Mouse (Mus musculus) kidney, postnatal 36 days (tissue): ENCODE measurements around the gene Moap1.

Source experiments
- DNase-seq, 2 experiments: peaks; one replicate each; pipeline ENCODE4 v3.0.0; 2021 to 2022; ENCODE audit warnings: mixed read lengths in 2 of 2

Moap1 gene

GRCm38 (mm10) chr12:102740285-102740684 is 3.2 kb downstream of the Moap1 start:
- DNase-seq = peak in 1 of 2 experiments; percentile 21

- no peak for DNase-seq
Measured at GRCm38 (mm10) chr12:102739096-102739495, 4.4 kb downstream of the Moap1 start.

GRCm38 (mm10) chr12:102733381-102733780 is 10.1 kb downstream of the Moap1 start:
- peak; percentile 56 to 82 for DNase-seq

- DNase-seq = peak in 1 of 2 experiments; percentile 36
Measured at GRCm38 (mm10) chr12:102730798-102731619, 12.5 kb downstream of the Moap1 start.

GRCm38 (mm10) chr12:102729855-102730797 is 13.3 kb downstream of the Moap1 start:
- DNase-seq = peak; percentile 85 to 87

GRCm38 (mm10) chr12:102725761-102726175 is 17.7 kb downstream of the Moap1 start:
- DNase-seq = peak in 1 of 2 experiments; percentile 21

- DNase-seq = no peak
Measured at GRCm38 (mm10) chr12:102725146-102725545, 18.3 kb downstream of the Moap1 start.

GRCm38 (mm10) chr12:102723861-102724260 is 19.6 kb downstream of the Moap1 start:
- DNase-seq = no peak

GRCm38 (mm10) chr12:102722966-102723365 is 20.5 kb downstream of the Moap1 start:
- DNase-seq = no peak

- no peak for DNase-seq
Measured at GRCm38 (mm10) chr12:102722451-102722850, 21.0 kb downstream of the Moap1 start.

- peak in 1 of 2 experiments; percentile 67 for DNase-seq
Measured at GRCm38 (mm10) chr12:102719552-102720315, 23.7 kb downstream of the Moap1 start.

GRCm38 (mm10) chr12:102714654-102715395 is 28.6 kb downstream of the Moap1 start:
- no peak for DNase-seq

GRCm38 (mm10) chr12:102714116-102714515 is 29.3 kb downstream of the Moap1 start:
- no peak for DNase-seq

- no peak for DNase-seq
Measured at GRCm38 (mm10) chr12:102713153-102713865, 30.2 kb downstream of the Moap1 start.

GRCm38 (mm10) chr12:102710851-102711375 is 32.5 kb downstream of the Moap1 start:
- no peak for DNase-seq

- no peak for DNase-seq
Measured at GRCm38 (mm10) chr12:102709896-102710295, 33.6 kb downstream of the Moap1 start.

GRCm38 (mm10) chr12:102708220-102708619 is 35.2 kb downstream of the Moap1 start:
- DNase-seq = peak in 1 of 2 experiments; percentile 48

- no peak for DNase-seq
Measured at GRCm38 (mm10) chr12:102706833-102707463, 36.5 kb downstream of the Moap1 start.

- DNase-seq = no peak
Measured at GRCm38 (mm10) chr12:102705906-102706640, 37.4 kb downstream of the Moap1 start.
